Mouse (Mus musculus) olfactory bulb, adult 2 months (tissue): ENCODE results near the gene Tbc1d24. TPM values are rescaled to one million over a fixed set of nuclear protein-coding genes. Genes with fewer than 3 reads are reported as not detected.

ENCODE experiments used
- H3K27ac ChIP-seq: fragments of 200-500 bp; 2 replicates; pipeline ENCODE4 v1.5.1; 2012; ENCODE audit warnings: low read depth, low read length; ENCODE audit not compliant: insufficient read depth
- H3K4me1 ChIP-seq: fragments of 200-500 bp; 2 replicates; pipeline ENCODE4 v1.6.1; 2012; ENCODE audit warnings: low read length; ENCODE audit not compliant: control insufficient read depth, insufficient read depth
- H3K4me3 ChIP-seq: fragments of 200-500 bp; 2 replicates; pipeline ENCODE4 v1.5.1; 2012; ENCODE audit warnings: mild to moderate bottlenecking, low read depth, low read length, moderate library complexity; ENCODE audit not compliant: insufficient read depth
- CTCF ChIP-seq: fragments of 200-500 bp; IDR thresholded peaks from 2 replicates; pipeline ENCODE4 v1.5.1; 2012; ENCODE audit warnings: low read depth, mild to moderate bottlenecking, low read length, moderate library complexity; ENCODE audit not compliant: insufficient read depth
- POLR2A ChIP-seq: fragments of 200-500 bp; IDR thresholded peaks from 2 replicates; pipeline ENCODE4 v1.6.1; 2012; ENCODE audit warnings: mild to moderate bottlenecking, low read depth, low read length, moderate library complexity; ENCODE audit not compliant: insufficient read depth
- WGBS: fragments of 180-500 bp; shearing (Covaris S2); methylation state at CpG from one replicate; pipeline ENCODE4 v1.1.7; 2018; 5-methylcytosine and 5-hydroxymethylcytosine counted together
- polyA plus RNA-seq: library from polyadenylated mRNA; stranded (reverse); fragments of >200 nt; gene quantifications from 2 replicates; pipeline ENCODE4 v1.2.4, GENCODE M21; 2012; ENCODE audit warnings: low replicate concordance; ENCODE audit not compliant: missing spikeins, insufficient read depth, insufficient read length

Tbc1d24 gene
- polyA plus RNA-seq, 1 experiment, result not detected

DNA sequence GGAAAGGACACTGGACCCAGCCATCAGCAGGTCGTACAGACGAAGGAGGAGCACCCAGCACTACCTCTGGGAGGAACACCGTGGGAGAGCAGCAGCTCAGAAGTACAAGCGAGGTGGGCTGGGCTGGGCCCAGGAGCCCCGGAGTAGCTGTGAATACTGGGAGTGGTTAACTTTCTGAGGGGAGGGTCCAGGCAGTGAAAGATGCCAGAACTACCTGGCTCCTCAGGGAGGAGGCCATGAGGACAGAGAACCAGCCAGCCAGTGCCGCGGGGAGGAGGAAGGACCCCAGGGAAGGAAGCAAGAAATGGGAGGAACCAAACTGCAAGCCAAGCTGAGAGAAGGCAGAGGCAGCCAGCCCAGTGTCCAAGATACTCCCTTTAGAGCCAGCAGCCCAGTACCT is 22.6 kb upstream of the Tbc1d24 start:
- TF ChIP-seq CTCF, result no peak
- TF ChIP-seq POLR2A, result no peak
- Histone ChIP-seq H3K4me3 (no peak overlapping the region), H3K4me1 (no peaks in the 10 kb centered on the region), H3K27ac (no peak overlapping the region)
- WGBS, result 90% methylated on average over 7 of the region's 7 CpGs

DNA sequence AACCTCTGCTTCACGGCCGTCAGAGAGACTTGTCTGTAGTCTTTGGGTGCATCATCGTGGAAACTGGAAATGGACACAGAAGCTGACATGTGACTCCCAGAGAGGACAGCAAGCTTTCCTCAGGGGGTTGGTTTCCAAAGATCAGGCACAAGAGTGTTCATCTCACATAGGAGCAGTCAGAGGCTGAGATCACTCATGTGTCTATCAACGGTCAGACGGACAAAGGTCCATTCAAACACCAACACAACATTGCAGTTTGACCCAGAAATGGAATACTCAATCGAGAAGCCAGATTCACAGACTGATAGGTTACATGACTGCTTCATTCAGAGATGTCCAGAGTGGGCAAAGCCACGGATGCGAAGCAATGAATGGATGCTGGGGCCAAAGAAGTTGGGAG is 21.4 kb upstream of the Tbc1d24 start:
- Histone ChIP-seq H3K4me1 (no peaks in the 10 kb centered on the region), H3K27ac (no peak overlapping the region), H3K4me3 (no peak overlapping the region)
- TF ChIP-seq CTCF, result no peak
- no peak for TF ChIP-seq POLR2A
- 86% methylated on average over 8 of the region's 8 CpGs for WGBS

DNA sequence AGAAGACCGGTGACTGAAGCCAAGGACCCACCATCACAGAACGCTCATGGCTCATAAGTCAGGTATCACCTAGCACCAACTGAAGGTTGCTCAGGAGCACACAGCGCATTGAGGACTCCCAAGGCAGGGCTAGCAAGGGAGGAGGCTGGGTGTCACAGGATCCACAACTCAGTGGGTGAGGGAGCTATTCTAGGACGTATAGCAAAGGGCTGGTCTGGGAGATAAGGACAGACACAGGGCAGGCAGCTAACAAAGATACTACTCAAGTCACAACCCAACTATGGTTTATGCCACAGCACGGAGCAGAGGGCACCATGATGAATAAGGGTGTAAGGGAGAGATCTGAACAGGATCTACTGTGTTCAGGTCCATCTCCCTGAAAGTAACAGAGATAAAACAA is 20.5 kb upstream of the Tbc1d24 start:
- WGBS, result 92% methylated on average over 5 of the region's 5 CpGs
- no peak for TF ChIP-seq POLR2A
- no peak overlapping the region for H3K27ac ChIP-seq
- H3K4me3 ChIP-seq, result no peak overlapping the region
- H3K4me1 ChIP-seq, result 0 out of 2 replicates have a peak, but pooled peaks cover 2% of the 10 kb centered on the region

DNA sequence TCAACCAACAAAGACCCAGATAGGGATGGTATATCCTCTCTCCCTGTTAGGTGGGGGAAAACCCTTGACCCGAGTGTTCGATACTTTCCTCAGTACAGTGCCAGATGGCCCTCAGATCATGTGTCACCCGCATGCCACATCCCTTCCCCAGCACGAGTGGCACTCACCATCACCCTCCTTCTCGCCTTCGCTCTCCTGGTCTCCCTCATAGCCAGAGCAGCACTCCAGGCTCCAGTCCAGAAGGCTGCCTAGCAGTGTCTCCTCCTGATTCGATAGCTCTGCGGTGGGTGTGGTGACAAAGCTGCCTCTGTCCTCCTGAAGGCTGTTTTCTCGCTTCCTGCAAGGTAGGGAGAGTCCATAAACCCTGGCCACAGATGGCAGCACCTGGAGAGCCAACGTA is 19.4 kb upstream of the Tbc1d24 start:
- no peak overlapping the region for H3K27ac ChIP-seq
- TF ChIP-seq POLR2A (no peak), CTCF (no peak)
- whole genome bisulfite sequencing, result 88% methylated on average over 10 of the region's 10 CpGs
- H3K4me3 ChIP-seq, result no peak overlapping the region
- H3K4me1 ChIP-seq, result peaks cover 6% of the 10 kb centered on the region

DNA sequence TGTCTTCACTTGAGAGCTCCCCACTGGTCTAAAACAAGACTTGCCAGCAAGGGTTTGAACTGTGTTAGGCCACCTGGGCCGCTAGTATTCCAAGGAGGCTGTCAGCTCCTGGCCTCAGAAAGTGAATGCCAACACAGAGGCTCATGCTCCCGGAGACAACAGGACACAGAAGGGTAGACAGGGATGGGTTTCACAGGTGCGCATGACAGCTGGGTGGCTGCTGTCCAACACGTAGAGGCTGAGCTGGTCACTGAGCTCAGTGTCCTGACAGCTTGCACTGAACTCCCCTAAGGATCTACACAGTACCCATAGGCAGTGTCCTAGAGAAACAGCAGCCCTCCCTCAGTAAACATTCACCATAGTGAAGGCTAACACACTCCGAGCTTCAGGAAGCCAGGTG is 18.2 kb upstream of the Tbc1d24 start:
- 96% methylated on average over 5 of the region's 5 CpGs for WGBS
- no peak for TF ChIP-seq POLR2A
- TF ChIP-seq CTCF, result no peak

DNA sequence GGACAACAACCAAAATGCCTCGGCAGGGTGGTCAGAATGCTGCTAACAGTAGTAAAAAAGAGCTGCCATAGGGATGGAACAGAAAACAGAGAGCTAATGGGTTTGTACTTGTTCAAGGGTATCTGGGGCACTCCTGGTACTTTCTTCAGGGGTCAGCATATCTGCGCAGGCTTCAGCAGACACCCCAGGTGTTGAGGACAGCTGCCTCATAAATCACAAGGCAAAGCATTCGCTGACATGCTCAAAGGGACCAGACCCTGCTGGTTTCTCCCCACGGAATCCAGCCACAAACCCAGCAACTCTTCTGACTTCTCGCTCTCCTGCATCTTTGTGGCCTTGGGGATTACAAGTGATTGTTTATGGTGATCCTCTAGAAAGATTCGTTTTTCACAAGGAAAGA is 17.3 kb upstream of the Tbc1d24 start:
- Histone ChIP-seq H3K4me1 (peaks cover 10% of the 10 kb centered on the region), H3K27ac (no peak overlapping the region), H3K4me3 (no peak overlapping the region)
- TF ChIP-seq CTCF (no peak), POLR2A (no peak)
- WGBS, result 85% methylated on average over 6 of the region's 6 CpGs

More for the DNA sequence above, 18.2 kb upstream of the Tbc1d24 start:
- H3K4me1 ChIP-seq, result peaks cover 10% of the 10 kb centered on the region
- H3K4me3 ChIP-seq, result no peak overlapping the region
- no peak overlapping the region for H3K27ac ChIP-seq

DNA sequence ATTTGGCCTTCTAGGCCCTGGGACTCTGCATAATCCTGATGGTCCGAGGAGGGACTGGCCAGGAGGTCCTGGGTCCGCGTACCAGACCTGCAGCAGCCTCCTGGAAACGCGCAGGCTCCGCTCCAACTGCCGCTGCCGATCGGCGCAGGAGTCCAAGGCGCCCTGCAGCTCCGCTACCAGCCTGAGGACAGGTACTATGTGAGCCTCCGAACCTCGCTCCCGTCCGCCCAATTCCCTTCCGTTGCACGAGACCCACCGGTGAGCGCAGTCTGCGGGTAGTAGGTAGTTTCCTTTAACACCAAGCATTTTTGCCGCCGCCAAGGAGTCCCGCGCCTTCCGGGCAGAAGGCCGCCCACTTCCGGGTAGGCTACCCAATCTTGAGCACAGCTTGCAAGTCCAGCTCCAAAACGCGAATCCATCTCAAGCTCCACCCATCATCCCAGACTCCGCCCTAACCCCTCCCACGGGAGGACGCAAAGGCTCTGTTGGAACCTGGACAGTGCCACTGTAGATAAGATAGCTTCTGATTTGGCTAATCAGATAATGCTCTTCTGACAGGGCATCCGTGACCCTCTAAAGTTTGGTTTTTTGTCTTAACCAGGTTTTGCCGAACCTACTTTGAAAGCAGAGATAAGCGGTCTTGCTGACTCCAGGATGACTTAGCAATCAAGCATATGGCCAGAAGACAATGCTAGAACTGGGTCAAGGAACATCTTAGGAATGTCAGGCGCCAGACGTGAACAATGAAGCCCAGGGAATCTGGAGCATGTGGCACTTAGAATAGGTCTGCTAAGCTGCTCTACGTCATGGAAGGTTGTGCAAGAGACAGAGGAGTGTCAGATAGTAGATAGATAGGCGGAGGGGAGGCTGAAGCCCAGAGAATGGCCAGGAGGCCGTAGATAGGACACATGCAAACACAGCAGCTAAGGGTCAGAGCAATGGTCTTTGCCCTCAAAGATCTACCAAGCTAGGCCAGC is 15.4 kb upstream of the Tbc1d24 start, which contains the start of gene Tedc2:
Gene Tedc2, minus strand, starts transcription at position 417 of the 977 bp plus-strand sequence.
- Histone ChIP-seq H3K4me1 (peaks cover 10% of the 10 kb centered on the region), H3K4me3 (peak within 1 kb of the TSS; percentile 88), H3K27ac (peak within 1 kb of the TSS; percentile 27)
- WGBS, result 6% methylated on average over 41 of the region's 41 CpGs
- no peak for TF ChIP-seq POLR2A
- no peak for TF ChIP-seq CTCF

DNA sequence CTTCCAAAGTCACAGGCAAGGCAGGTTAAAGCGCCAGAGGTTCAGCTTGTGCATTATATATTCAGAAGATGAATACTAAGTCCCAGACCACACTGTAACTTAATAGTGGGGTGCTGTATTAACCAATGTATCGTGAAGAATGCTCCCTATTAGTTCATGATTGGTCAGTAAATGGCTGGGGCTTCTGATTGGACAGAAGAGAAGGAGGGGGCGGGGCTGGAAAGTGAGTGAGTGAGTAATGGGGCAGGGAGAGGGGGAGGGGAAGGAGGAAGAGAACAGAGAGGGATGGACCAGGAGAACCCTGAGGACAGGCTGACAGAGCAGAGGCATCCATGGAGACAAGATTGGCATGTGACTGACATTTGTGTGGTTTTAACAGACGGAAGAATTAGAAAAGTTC is 11.5 kb upstream of the Tbc1d24 start:
- H3K27ac ChIP-seq, result no peak overlapping the region
- no peak overlapping the region for H3K4me3 ChIP-seq
- peaks cover 14% of the 10 kb centered on the region for H3K4me1 ChIP-seq
- 76% methylated on average over 4 of the region's 4 CpGs for WGBS
- TF ChIP-seq CTCF (no peak), POLR2A (no peak)

DNA sequence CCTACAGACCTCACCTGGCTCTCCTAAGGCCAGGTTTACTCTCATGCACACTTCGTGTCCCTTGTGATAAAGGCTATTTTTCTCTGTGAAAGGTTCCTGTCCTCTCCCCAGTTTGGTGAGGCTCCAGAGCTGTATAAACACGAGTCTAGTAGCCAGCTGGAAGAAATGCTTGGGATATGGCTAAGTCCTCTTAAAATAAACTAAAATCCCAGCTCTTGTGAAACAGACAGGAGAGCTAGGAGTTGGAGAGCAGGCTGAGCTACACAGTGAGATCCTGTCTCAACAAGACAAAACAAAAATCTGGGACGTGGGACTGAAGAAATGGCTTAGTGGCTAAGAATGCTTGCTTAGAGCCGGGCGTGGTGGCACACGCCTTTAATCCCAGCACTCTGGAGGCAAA is 7.8 kb upstream of the Tbc1d24 start:
- Histone ChIP-seq H3K27ac (no peak overlapping the region), H3K4me3 (no peak overlapping the region), H3K4me1 (peaks cover 28% of the 10 kb centered on the region)
- 69% methylated on average over 6 of the region's 6 CpGs for WGBS
- TF ChIP-seq POLR2A, result no peak
- no peak for TF ChIP-seq CTCF
